Mouse (Mus musculus) neural tube, embryonic 15.5 days (tissue): ENCODE data around the gene Abhd12. TPM values are rescaled to one million over a fixed set of nuclear protein-coding genes. Genes with fewer than 3 reads are reported as not detected.

ENCODE experiments used
- ATAC-seq: fragments of 200-750 bp; cut with Nextera tagmentation; 2 replicates; pipeline ENCODE4 v1.8.0; 2017; ENCODE audit warnings: mild to moderate bottlenecking, moderate TSS enrichment, moderate library complexity; ENCODE audit not compliant: low FRiP score
- H3K27ac ChIP-seq: fragments of 300-500 bp; sonication (generic); replicated peaks from 2 replicates; pipeline ENCODE4 v1.5.1; 2015; ENCODE audit warnings: mild to moderate bottlenecking, inconsistent platforms
- H3K27me3 ChIP-seq: fragments of 300-500 bp; sonication (generic); replicated peaks from 2 replicates; pipeline ENCODE4 v1.6.1; 2015; ENCODE audit warnings: inconsistent platforms
- H3K36me3 ChIP-seq: fragments of 300-500 bp; sonication (generic); 2 replicates; pipeline ENCODE4 v1.6.1; 2015; ENCODE audit warnings: inconsistent platforms
- H3K4me1 ChIP-seq: fragments of 300-500 bp; sonication (generic); 2 replicates; pipeline ENCODE4 v1.6.1; 2015; ENCODE audit warnings: inconsistent platforms
- H3K4me2 ChIP-seq: fragments of 300-500 bp; sonication (generic); 2 replicates; pipeline ENCODE4 v1.6.1; 2015; ENCODE audit warnings: inconsistent platforms, mild to moderate bottlenecking, moderate library complexity
- H3K4me3 ChIP-seq: fragments of 300-500 bp; sonication (generic); replicated peaks from 2 replicates; pipeline ENCODE4 v1.5.1; 2015; ENCODE audit warnings: mild to moderate bottlenecking, inconsistent platforms
- H3K9ac ChIP-seq: fragments of 300-500 bp; sonication (generic); replicated peaks from 2 replicates; pipeline ENCODE4 v1.6.1; 2015; ENCODE audit warnings: mild to moderate bottlenecking, inconsistent platforms
- H3K9me3 ChIP-seq: fragments of 300-500 bp; sonication (generic); replicated peaks from 2 replicates; pipeline ENCODE4 v1.6.1; 2016; ENCODE audit warnings: inconsistent platforms
- WGBS: fragments of 180-500 bp; shearing (Covaris S2); methylation state at CpG from one replicate; pipeline ENCODE4 v1.1.7; 2015; ENCODE audit warnings: mixed read lengths; 5-methylcytosine and 5-hydroxymethylcytosine counted together
- polyA plus RNA-seq: library from polyadenylated mRNA; unstranded; fragments of >200 nt; fragmentation: Nextera tagmentation; extraction: Ambion mirVana; gene quantifications from 2 replicates; pipeline ENCODE4 v1.2.1, GENCODE M21; 2015

Gene Abhd12
- polyA plus RNA-seq, 1 experiment from 2014 or later = 148 TPM

DNA sequence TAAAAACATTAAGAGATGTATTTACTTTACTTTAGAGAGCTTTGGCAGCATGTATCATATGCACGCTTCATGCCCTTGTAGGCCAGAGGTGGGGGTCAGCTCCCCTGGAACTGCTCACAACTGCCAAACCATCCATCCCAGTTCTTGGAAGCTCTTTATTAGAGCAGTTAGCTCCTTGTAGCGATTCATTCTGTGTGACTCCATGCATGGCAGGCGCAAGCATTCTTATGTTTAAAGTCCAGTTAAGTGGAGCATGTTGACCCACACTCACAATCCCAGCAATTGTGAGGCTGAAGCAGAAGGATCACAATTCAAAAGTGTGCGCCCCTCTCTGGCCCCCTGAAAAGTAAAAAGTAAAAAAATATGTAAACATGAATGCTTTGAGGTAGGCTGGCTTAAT lies 27.0 kb downstream of the Abhd12 start:
- Histone ChIP-seq H3K9ac (no peak overlapping the region), H3K4me1 (no peaks in the 10 kb centered on the region), H3K4me2 (no peak overlapping the region), H3K27me3 (no peaks in the 10 kb centered on the region), H3K4me3 (no peak overlapping the region), H3K36me3 (peaks cover 2% of the 10 kb centered on the region; the same call in 1 of the 2 replicates), H3K9me3 (no peaks in the 10 kb centered on the region), H3K27ac (no peak overlapping the region)
- 85% methylated on average over 4 of the region's 4 CpGs for WGBS
- ATAC-seq = no peak

GRCm38 (mm10) chr2:150875226-150875625 lies 29.3 kb downstream of the Abhd12 start:
- Histone ChIP-seq H3K9ac (no peak overlapping the region), H3K4me3 (no peak overlapping the region), H3K9me3 (no peaks in the 10 kb centered on the region), H3K27me3 (no peaks in the 10 kb centered on the region), H3K36me3 (no peaks in the 10 kb centered on the region), H3K27ac (no peak overlapping the region), H3K4me1 (no peaks in the 10 kb centered on the region), H3K4me2 (no peak overlapping the region)
- no peak for ATAC-seq
- WGBS = 98% methylated on average over 1 of the region's 1 CpGs

- Histone ChIP-seq H3K27ac (no peak overlapping the region), H3K4me3 (no peak overlapping the region), H3K4me2 (no peak overlapping the region), H3K27me3 (no peaks in the 10 kb centered on the region), H3K9ac (no peak overlapping the region), H3K9me3 (no peaks in the 10 kb centered on the region), H3K36me3 (no peaks in the 10 kb centered on the region), H3K4me1 (no peaks in the 10 kb centered on the region)
- WGBS = 91% methylated on average over 1 of the region's 1 CpGs
- ATAC-seq = no peak
Measured at GRCm38 (mm10) chr2:150874508-150874907, 30.0 kb downstream of the Abhd12 start.

GRCm38 (mm10) chr2:150869446-150869845 lies 35.1 kb downstream of the Abhd12 start:
- ATAC-seq = no peak
- H3K9me3 ChIP-seq = no peaks in the 10 kb centered on the region
- no peaks in the 10 kb centered on the region for H3K36me3 ChIP-seq
- H3K9ac ChIP-seq = no peak overlapping the region
- no peak overlapping the region for H3K27ac ChIP-seq
- H3K4me1 ChIP-seq = no peaks in the 10 kb centered on the region
- no peak overlapping the region for H3K4me3 ChIP-seq
- H3K4me2 ChIP-seq = no peak overlapping the region
- H3K27me3 ChIP-seq = no peaks in the 10 kb centered on the region
- 94% methylated on average over 1 of the region's 1 CpGs for WGBS

GRCm38 (mm10) chr2:150867021-150867420 lies 37.5 kb downstream of the Abhd12 start:
- Histone ChIP-seq H3K4me1 (no peaks in the 10 kb centered on the region), H3K4me3 (no peak overlapping the region), H3K36me3 (no peaks in the 10 kb centered on the region), H3K27ac (no peak overlapping the region), H3K9ac (no peak overlapping the region), H3K27me3 (no peaks in the 10 kb centered on the region), H3K9me3 (no peaks in the 10 kb centered on the region), H3K4me2 (no peak overlapping the region)
- no peak for ATAC-seq
- WGBS = 96% methylated on average over 2 of the region's 2 CpGs

DNA sequence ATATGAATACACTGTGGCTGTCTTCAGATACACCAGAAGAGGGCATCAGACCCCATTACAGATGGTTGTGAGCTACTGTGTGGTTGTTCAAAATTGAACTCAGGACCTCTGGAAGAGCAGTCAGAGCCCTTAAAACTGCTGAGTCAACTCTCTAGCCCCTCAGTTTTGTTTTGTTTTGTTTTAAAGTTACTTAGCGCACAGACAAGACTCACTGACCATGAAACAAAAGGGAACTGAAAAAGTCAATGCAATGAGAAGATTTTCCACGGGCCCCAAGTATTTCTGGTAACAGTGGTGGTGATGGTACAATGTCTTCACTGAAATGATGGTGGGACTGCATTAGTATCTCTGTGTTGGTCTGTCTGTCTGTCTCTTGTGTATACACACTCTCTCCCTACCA lies 43.4 kb downstream of the Abhd12 start:
- H3K4me2 ChIP-seq = no peak overlapping the region
- no peak overlapping the region for H3K27ac ChIP-seq
- WGBS = 91% methylated on average over 2 of the region's 2 CpGs
- no peaks in the 10 kb centered on the region for H3K9me3 ChIP-seq
- H3K4me1 ChIP-seq = no peaks in the 10 kb centered on the region
- H3K27me3 ChIP-seq = no peaks in the 10 kb centered on the region
- ATAC-seq = no peak
- H3K4me3 ChIP-seq = no peak overlapping the region
- no peaks in the 10 kb centered on the region for H3K36me3 ChIP-seq
- no peak overlapping the region for H3K9ac ChIP-seq

- Histone ChIP-seq H3K4me1 (peaks cover 2% of the 10 kb centered on the region; the same call in 1 of the 2 replicates), H3K4me2 (no peak overlapping the region), H3K36me3 (no peaks in the 10 kb centered on the region), H3K9ac (no peak overlapping the region), H3K27ac (no peak overlapping the region), H3K9me3 (no peaks in the 10 kb centered on the region), H3K4me3 (no peak overlapping the region), H3K27me3 (no peaks in the 10 kb centered on the region)
- no peak for ATAC-seq
- 79% methylated on average over 11 of the region's 11 CpGs for WGBS
Measured at GRCm38 (mm10) chr2:150859709-150860470, 44.7 kb downstream of the Abhd12 start.

DNA sequence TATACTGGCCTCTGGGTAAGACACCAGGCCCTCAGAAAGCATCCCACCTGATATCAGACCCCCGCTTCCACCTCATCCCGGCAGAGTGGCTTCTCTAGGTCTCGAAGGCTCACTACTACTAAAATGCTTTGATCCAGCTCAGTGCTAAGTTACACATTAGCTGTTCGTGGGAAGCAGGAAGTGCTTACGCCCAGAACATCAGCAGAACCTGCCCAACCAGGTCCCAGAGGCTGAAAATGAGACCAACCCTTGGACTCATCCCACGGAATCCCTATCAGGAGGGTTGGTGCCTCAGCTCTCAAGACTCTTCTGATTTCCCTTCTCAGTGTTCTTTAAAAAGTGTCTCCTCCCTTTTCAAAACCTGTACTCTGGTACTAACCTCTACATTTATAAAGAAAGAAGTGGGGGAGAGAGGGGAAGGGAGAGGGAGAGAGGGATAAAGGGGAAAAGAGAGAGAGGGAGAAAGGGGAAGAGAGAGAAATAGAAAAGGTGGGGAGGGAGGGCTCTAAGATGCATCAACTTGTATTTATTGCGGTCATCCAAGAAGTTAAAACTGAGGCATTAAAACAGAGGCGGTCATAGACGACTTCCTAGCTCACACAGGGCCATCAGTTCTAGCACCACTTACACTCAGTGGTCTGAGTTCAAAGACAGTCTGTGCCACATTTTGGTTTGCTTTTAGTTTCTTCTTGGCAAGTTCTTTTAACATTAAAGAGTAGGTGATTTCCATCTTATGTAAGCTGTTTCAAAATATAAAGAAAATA lies 45.6 kb downstream of the Abhd12 start:
- no peak for ATAC-seq

DNA sequence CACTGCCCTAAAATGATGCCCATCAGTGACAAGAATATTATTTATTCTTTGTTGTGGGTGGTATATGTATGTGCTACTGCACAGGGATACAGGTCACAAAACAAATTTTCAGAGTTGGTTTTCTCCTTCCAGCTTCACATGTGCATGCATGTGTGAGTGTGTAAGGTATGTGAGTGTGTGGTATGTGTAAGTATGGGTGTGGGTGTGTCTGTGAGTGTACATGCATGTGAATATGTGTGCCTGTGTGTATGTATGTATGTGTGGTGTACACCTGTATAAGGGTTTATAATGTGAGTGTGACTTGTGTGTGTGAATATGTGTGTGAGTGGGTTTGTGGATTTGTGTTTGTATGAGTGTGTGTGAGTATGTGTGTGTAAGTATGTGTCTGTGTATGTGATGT lies 49.4 kb downstream of the Abhd12 start:
- Histone ChIP-seq H3K9me3 (no peaks in the 10 kb centered on the region), H3K27ac (no peak overlapping the region), H3K4me1 (peaks cover 4% of the 10 kb centered on the region; the same call in 1 of the 2 replicates), H3K36me3 (no peaks in the 10 kb centered on the region), H3K9ac (no peak overlapping the region), H3K27me3 (no peaks in the 10 kb centered on the region), H3K4me3 (no peak overlapping the region), H3K4me2 (no peak overlapping the region)
- no peak for ATAC-seq

More for the DNA sequence above, 45.6 kb downstream of the Abhd12 start:
- H3K36me3 ChIP-seq = no peaks in the 10 kb centered on the region
- WGBS = 86% methylated on average over 9 of the region's 9 CpGs
- peaks cover 4% of the 10 kb centered on the region; the same call in 1 of the 2 replicates for H3K4me1 ChIP-seq
- H3K27me3 ChIP-seq = no peaks in the 10 kb centered on the region
- no peaks in the 10 kb centered on the region for H3K9me3 ChIP-seq
- no peak overlapping the region for H3K27ac ChIP-seq
- no peak overlapping the region for H3K9ac ChIP-seq
- no peak overlapping the region for H3K4me2 ChIP-seq
- H3K4me3 ChIP-seq = no peak overlapping the region

- Histone ChIP-seq H3K27me3 (no peaks in the 10 kb centered on the region), H3K4me1 (peaks cover 12% of the 10 kb centered on the region), H3K9ac (no peak overlapping the region), H3K36me3 (peaks cover under 1% of the 10 kb centered on the region; the same call in 1 of the 2 replicates), H3K4me2 (no peak overlapping the region), H3K27ac (no peak overlapping the region), H3K9me3 (no peaks in the 10 kb centered on the region), H3K4me3 (no peak overlapping the region)
- 82% methylated on average over 9 of the region's 9 CpGs for WGBS
- ATAC-seq = no peak
Measured at GRCm38 (mm10) chr2:150851251-150851650, 53.3 kb downstream of the Abhd12 start.

DNA sequence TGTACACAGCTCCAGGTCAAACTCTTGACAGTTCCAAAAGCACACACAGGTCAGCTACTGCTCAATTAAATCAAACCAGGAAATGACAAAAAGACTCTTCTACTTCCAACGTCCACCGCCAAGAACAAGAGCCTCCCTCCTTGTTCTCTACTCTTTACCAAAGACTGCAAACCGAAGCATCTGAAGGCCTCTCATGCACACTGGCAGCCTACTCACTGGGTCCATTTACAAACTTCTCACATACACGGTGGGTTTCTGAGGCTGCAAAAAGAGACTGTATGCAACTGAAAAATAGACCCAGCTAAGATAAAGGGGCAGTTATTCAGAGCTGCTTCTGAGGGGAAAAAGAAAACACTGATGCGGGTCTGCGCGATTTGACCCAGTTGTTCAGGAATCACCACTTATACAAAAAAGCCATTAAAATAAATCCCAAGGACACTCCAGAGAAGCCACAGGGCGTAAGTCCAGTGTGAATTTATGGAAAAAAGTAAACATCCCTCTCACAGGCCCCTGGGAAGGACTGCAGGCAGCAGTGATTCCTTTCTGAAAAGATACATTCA lies 57.0 kb downstream of the Abhd12 start:
- WGBS = 52% methylated on average over 8 of the region's 8 CpGs
- ATAC-seq = peak; percentile 45; the same call in 1 of the 2 replicates
- Histone ChIP-seq H3K9ac (no peak overlapping the region), H3K4me3 (no peak overlapping the region), H3K27ac (peak overlapping the region; percentile 42), H3K4me2 (no peak overlapping the region), H3K9me3 (no peaks in the 10 kb centered on the region), H3K27me3 (no peaks in the 10 kb centered on the region), H3K36me3 (peaks cover 13% of the 10 kb centered on the region; the same call in 1 of the 2 replicates), H3K4me1 (peaks cover 11% of the 10 kb centered on the region; the same call in 1 of the 2 replicates)
